Mouse (Mus musculus) liver, embryonic 18 days (tissue): ENCODE data around the gene Olfr338. TPM values are rescaled to one million over a fixed set of nuclear protein-coding genes. Genes with fewer than 3 reads are reported as not detected.

ENCODE experiments used
- polyA plus RNA-seq: library from polyadenylated mRNA; depleted of rRNA; stranded (reverse); fragments of >200 nt; gene quantifications from 2 replicates; pipeline ENCODE4 v1.2.3, GENCODE M21; 2012; rRNA removed

Gene Olfr338
- polyA plus RNA-seq: not detected in 2 replicates

DNA sequence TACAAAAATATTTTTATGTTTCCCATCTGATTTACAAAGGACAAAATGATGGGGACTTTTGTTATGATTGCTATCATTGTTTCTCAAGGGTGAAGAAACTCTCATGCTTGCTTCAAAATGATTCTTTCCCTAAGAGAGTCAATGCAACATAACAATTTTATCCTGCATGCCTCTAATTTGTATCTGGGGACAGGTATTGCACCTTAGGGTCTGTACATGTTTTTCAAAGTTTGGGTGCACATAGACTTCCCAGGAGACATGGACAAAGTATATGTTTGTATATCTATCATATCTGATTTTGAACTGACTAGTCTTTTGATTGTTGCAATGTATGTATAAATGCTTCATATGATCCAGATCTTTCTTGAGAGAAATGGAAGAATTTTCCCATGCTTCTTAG, at the start of gene Olfr338:
Olfr338 (plus strand) TSS at position 301 of the 400 bp plus-strand sequence.

DNA sequence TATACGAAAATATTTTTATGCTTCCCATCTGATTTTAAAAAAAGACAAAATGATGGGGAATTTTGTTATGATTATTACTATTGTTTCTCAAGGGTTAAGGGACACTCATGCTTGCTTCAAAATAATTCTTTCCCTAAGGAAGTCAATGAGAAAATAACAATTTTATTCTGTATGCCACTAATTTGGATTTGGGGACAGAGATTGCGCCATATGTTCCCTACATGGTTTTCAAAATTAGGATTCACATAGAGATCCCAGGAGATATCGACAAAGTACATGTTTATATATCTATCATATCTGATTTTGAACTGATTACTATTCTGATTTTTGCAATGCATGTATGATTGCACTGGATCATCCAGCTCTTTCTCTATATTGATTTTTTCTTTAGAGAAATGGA, 45.3 kb downstream of the Olfr338 start, which contains the start of gene Olfr339:
Olfr339 (plus strand) TSS at position 301 of the 400 bp plus-strand sequence.

Other genes with a start within 250 kb of the Olfr338 start
- gene Mrrf, start 237.1 kb upstream of the Olfr338 start, polyA plus RNA-seq: 7.4 and 10.9 TPM in 2 replicates
- gene Rbm18, start 236.7 kb upstream of the Olfr338 start, polyA plus RNA-seq: 10.8 and 11.0 TPM in 2 replicates
- gene Ptgs1, start 143.1 kb upstream of the Olfr338 start, polyA plus RNA-seq: 15.8 and 18.4 TPM in 2 replicates
- gene Olfr339, start 45.4 kb downstream of the Olfr338 start, polyA plus RNA-seq: not detected in 2 replicates
- gene Olfr340, start 79.1 kb downstream of the Olfr338 start, polyA plus RNA-seq: not detected in 2 replicates
- not detected in 2 replicates for gene Olfr341, start 108.9 kb downstream of the Olfr338 start, polyA plus RNA-seq
- not detected in 2 replicates for gene Olfr342, start 151.5 kb downstream of the Olfr338 start, polyA plus RNA-seq
- not detected in 2 replicates for gene Olfr344, start 193.1 kb downstream of the Olfr338 start, polyA plus RNA-seq